Mouse (Mus musculus) stomach, embryonic 14.5 days (tissue): ENCODE data around the gene Pp2d1. TPM values are rescaled to one million over a fixed set of nuclear protein-coding genes. Genes with fewer than 3 reads are reported as not detected.

Source experiments
- ATAC-seq: fragments of 200-750 bp; cut with Nextera tagmentation; 2 replicates; pipeline ENCODE4 v1.8.0; 2017; ENCODE audit warnings: low read depth, moderate TSS enrichment; ENCODE audit not compliant: insufficient number of reproducible peaks, insufficient read depth, low FRiP score
- H3K27ac ChIP-seq: fragments of 300-500 bp; sonication (generic); 2 replicates; pipeline ENCODE4 v1.5.1; 2014; ENCODE audit warnings: mild to moderate bottlenecking, low read length, moderate library complexity, mixed read lengths
- H3K27me3 ChIP-seq: fragments of 300-500 bp; sonication (generic); 2 replicates; pipeline ENCODE4 v1.6.1; 2014; ENCODE audit warnings: low read length, control low read depth, mixed read lengths; ENCODE audit not compliant: control insufficient read depth, insufficient read depth
- H3K36me3 ChIP-seq: fragments of 300-500 bp; sonication (generic); 2 replicates; pipeline ENCODE4 v1.6.1; 2014; ENCODE audit warnings: mild to moderate bottlenecking, control low read depth, low read length, moderate library complexity, mixed read lengths; ENCODE audit not compliant: control insufficient read depth, insufficient read depth
- H3K4me1 ChIP-seq: fragments of 300-500 bp; sonication (generic); 2 replicates; pipeline ENCODE4 v1.6.1; 2014; ENCODE audit warnings: low read length, control low read depth, mixed read lengths; ENCODE audit not compliant: control insufficient read depth, insufficient read depth
- H3K4me2 ChIP-seq: fragments of 300-500 bp; sonication (generic); replicated peaks from 2 replicates; pipeline ENCODE4 v1.6.1; 2014; ENCODE audit warnings: low read depth, low read length, control low read depth
- H3K4me3 ChIP-seq: fragments of 300-500 bp; sonication (generic); 2 replicates; pipeline ENCODE4 v1.5.1; 2014; ENCODE audit warnings: low read depth, low read length, control low read depth
- H3K9ac ChIP-seq: fragments of 300-500 bp; sonication (generic); replicated peaks from 2 replicates; pipeline ENCODE4 v1.6.1; 2014; ENCODE audit warnings: low read depth, mild to moderate bottlenecking, control low read depth, low read length, moderate library complexity, mixed read lengths
- H3K9me3 ChIP-seq: fragments of 300-500 bp; sonication (generic); 2 replicates; pipeline ENCODE4 v1.6.1; 2016; ENCODE audit warnings: low read depth, low read length, control low read depth; ENCODE audit not compliant: control insufficient read depth
- WGBS: fragments of 180-500 bp; shearing (Covaris S2); extraction: QIAGEN DNeasy Blood & Tissue Kit; methylation state at CpG from one replicate; pipeline ENCODE4 v1.1.7; 2014; 5-methylcytosine and 5-hydroxymethylcytosine counted together
- polyA plus RNA-seq: library from polyadenylated mRNA; unstranded; fragments of >200 nt; fragmentation: Nextera tagmentation; extraction: Ambion mirVana; gene quantifications from 2 replicates; pipeline ENCODE4 v1.2.1, GENCODE M21; 2014

Gene Pp2d1
- polyA plus RNA-seq, 1 experiment from 2014 or later: 0.48 TPM

- peak overlapping the region; percentile 99 for H3K27ac ChIP-seq
- peak overlapping the region; percentile 78 for H3K4me2 ChIP-seq
- H3K4me1 ChIP-seq: peaks cover 10% of the 10 kb centered on the region; the same call in 1 of the 2 replicates
- peak overlapping the region; percentile 95 for H3K4me3 ChIP-seq
- WGBS: under 1% methylated on average over 33 of the region's 33 CpGs
- H3K27me3 ChIP-seq: no peaks in the 10 kb centered on the region
- no peaks in the 10 kb centered on the region for H3K9me3 ChIP-seq
- peak overlapping the region; percentile 92 for H3K9ac ChIP-seq
- ATAC-seq: peak; percentile 35
- H3K36me3 ChIP-seq: 0 out of 2 replicates have a peak, but pooled peaks cover 6% of the 10 kb centered on the region
Measured at GRCm38 (mm10) chr17:53479604-53480041, 59.6 kb downstream of the Pp2d1 start.

- Histone ChIP-seq H3K9me3 (no peaks in the 10 kb centered on the region), H3K4me1 (peaks cover 10% of the 10 kb centered on the region; the same call in 1 of the 2 replicates), H3K4me2 (peak within 1 kb of the TSS; percentile 78), H3K27ac (peak within 1 kb of the TSS; percentile 99), H3K36me3 (no peaks in the 10 kb centered on the region), H3K27me3 (no peaks in the 10 kb centered on the region), H3K9ac (peak within 1 kb of the TSS; percentile 92), H3K4me3 (peak within 1 kb of the TSS; percentile 95)
- ATAC-seq: peak; percentile 98
- 0% methylated on average over 69 of the region's 82 CpGs for WGBS
Measured at GRCm38 (mm10) chr17:53478858-53479603, 60.2 kb downstream of the Pp2d1 start, which contains the start of gene Rab5a. Gene Rab5a, plus strand, starts transcription at chr17:53479234.

GRCm38 (mm10) chr17:53478066-53478857, 61.0 kb downstream of the Pp2d1 start:
- Histone ChIP-seq H3K27me3 (no peaks in the 10 kb centered on the region), H3K9ac (peak overlapping the region; percentile 63), H3K9me3 (no peaks in the 10 kb centered on the region), H3K4me3 (peak overlapping the region; percentile 95), H3K36me3 (no peaks in the 10 kb centered on the region), H3K27ac (peak overlapping the region; percentile 99), H3K4me2 (peak overlapping the region; percentile 56), H3K4me1 (peaks cover 10% of the 10 kb centered on the region; the same call in 1 of the 2 replicates)
- WGBS: 7% methylated on average over 15 of the region's 15 CpGs
- no peak for ATAC-seq

- Histone ChIP-seq H3K27ac (no peak overlapping the region), H3K4me1 (no peaks in the 10 kb centered on the region), H3K9ac (no peak overlapping the region), H3K36me3 (no peaks in the 10 kb centered on the region), H3K27me3 (no peaks in the 10 kb centered on the region), H3K9me3 (no peaks in the 10 kb centered on the region), H3K4me3 (no peak overlapping the region), H3K4me2 (no peak overlapping the region)
- ATAC-seq: no peak
Measured at GRCm38 (mm10) chr17:53468697-53469096, 70.6 kb downstream of the Pp2d1 start.

- ATAC-seq: no peak
- WGBS: 49% methylated on average over 4 of the region's 4 CpGs
Measured at GRCm38 (mm10) chr17:53465569-53465968, 73.7 kb downstream of the Pp2d1 start.

GRCm38 (mm10) chr17:53463496-53463840, 75.8 kb downstream of the Pp2d1 start:
- H3K9me3 ChIP-seq: no peaks in the 10 kb centered on the region
- ATAC-seq: peak; percentile 31; the same call in 1 of the 2 replicates
- H3K27ac ChIP-seq: no peak overlapping the region
- peak overlapping the region; percentile 35 for H3K4me3 ChIP-seq
- no peaks in the 10 kb centered on the region for H3K36me3 ChIP-seq
- H3K4me2 ChIP-seq: peak overlapping the region; percentile 52
- H3K4me1 ChIP-seq: no peaks in the 10 kb centered on the region
- no peak overlapping the region; the same call in 1 of the 2 replicates for H3K9ac ChIP-seq
- 14% methylated on average over 7 of the region's 9 CpGs for WGBS
- no peaks in the 10 kb centered on the region for H3K27me3 ChIP-seq

More at GRCm38 (mm10) chr17:53465569-53465968, 73.7 kb downstream of the Pp2d1 start:
- Histone ChIP-seq H3K4me1 (no peaks in the 10 kb centered on the region), H3K9me3 (no peaks in the 10 kb centered on the region), H3K4me2 (no peak overlapping the region), H3K27me3 (no peaks in the 10 kb centered on the region), H3K9ac (no peak overlapping the region), H3K36me3 (no peaks in the 10 kb centered on the region), H3K27ac (no peak overlapping the region), H3K4me3 (no peak overlapping the region)

GRCm38 (mm10) chr17:53462603-53463495, 76.4 kb downstream of the Pp2d1 start, which contains the start of gene Efhb:
Gene Efhb, minus strand, starts transcription at chr17:53463321.
- no peaks in the 10 kb centered on the region for H3K36me3 ChIP-seq

More at GRCm38 (mm10) chr17:53462603-53463495, 76.4 kb downstream of the Pp2d1 start, which contains the start of gene Efhb:
- no peaks in the 10 kb centered on the region for H3K4me1 ChIP-seq
- no peaks in the 10 kb centered on the region for H3K9me3 ChIP-seq
- ATAC-seq: peak; percentile 94
- H3K4me3 ChIP-seq: peak within 1 kb of the TSS; percentile 35
- WGBS: 22% methylated on average over 26 of the region's 26 CpGs
- no peak within 1 kb of the TSS for H3K27ac ChIP-seq
- no peak within 1 kb of the TSS; the same call in 1 of the 2 replicates for H3K9ac ChIP-seq
- H3K4me2 ChIP-seq: peak within 1 kb of the TSS; percentile 52
- H3K27me3 ChIP-seq: no peaks in the 10 kb centered on the region
